Mouse (Mus musculus) lung, postnatal 14 days (tissue): ENCODE measurements at regions not wholly inside any gene's neighbourhood (a gene's known extent, or its start where the extent isn't known, plus 50 kb on each side); places are given as distances from the start of the nearest gene placed in this dataset.
A peak's percentile ranks its signal among the peaks of the same experiment; 100 is the strongest.
"Not testable (repeated sequence)": the region's sequence is repeated elsewhere in the genome, so short reads cannot be mapped to it uniquely, and the experiment has no call there.

ENCODE experiments used
- DNase-seq: peaks from one replicate; pipeline ENCODE4 v3.0.0; 2021

- no peak for DNase-seq
These were observed 229.5 kb upstream of the Arglu1 start for GRCm38 (mm10) chr8:8919582-8920503.

GRCm38 (mm10) chr8:8919040-8919439 lies 228.7 kb upstream of the Arglu1 start:
- no peak for DNase-seq

- no peak for DNase-seq
These were observed 217.3 kb upstream of the Arglu1 start for GRCm38 (mm10) chr8:8907478-8908165.

DNA sequence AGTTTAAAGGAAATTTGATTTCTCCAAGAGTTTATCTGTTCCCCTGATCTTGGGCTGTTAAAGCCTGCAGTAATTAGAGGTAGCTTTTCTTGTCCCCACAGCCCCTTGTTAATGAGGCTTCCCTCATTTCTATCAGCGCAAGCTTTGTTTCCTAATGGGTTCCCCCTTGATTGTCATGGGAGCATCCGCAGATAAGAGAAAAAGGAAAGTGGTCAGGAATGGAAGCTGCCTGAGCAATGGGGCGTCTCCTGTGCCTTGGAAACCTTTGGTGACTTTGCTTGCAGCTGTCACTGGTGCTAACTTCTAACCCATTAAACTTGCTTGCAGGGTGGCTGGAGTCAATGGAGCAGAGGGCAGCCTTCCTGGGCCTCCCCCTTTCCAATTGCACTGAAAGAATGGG lies 202.7 kb upstream of the Arglu1 start:
- no peak for DNase-seq

GRCm38 (mm10) chr8:8877286-8877685 lies 187.0 kb upstream of the Arglu1 start:
- DNase-seq: no peak

DNA sequence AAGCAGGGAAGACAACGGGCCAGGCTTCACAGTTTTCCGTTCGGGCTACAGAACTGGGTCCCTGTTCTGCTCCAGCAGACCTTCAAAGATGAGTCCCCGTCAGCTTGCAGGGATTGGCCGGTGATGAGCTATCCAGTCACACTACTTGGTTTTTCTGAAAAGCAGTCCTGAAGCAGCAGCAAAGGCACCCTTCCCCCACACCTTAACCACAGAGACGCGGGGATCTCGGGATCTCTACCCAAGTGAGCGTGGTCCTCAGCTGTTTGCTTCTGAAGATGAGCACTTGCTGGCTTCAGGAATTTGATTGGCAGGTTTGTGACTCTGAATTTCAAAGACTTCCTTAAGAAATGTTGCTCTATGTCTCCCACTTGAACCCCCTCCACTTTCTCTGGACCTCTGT lies 186.6 kb upstream of the Arglu1 start:
- no peak for DNase-seq

- DNase-seq: no peak
These were observed 186.1 kb upstream of the Arglu1 start for GRCm38 (mm10) chr8:8876469-8876868.

DNA sequence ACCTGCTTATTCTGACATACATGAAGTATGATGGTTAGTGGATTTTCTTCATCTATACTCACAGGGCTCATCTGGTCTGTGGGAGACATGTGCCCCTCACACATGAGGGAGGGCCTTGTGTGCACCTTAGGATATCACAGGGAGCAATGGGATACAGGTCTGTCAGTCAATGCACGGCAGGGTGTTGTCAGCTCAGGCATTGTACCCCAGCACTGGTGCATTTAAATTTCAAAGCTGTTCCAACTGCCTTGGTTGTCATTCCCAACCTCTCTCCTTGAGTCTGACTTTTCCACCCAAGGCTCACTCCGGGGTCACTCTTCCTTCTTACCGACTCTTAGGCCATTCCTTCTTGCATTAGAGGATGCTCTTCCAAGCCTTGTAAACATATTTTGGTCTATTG lies 181.6 kb upstream of the Arglu1 start:
- no peak for DNase-seq

DNA sequence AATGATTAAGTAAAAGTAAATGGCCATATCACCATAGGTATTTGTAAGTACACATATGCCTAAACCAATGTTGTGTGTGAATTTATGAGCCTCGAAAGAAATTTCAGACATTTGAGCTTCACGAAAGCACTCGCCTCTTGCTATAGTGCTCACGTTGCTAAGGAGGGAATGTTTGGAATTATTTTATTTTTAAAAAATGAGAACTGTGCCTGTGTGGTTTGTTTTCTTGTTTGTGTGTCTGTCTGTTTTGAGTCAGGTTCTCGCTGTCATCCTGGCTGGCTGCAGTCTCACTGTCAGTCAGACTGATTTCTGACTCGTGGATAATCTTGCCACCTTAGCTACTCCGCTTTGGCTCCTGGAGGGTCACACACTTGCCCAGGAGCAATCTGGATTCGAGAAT lies 180.7 kb upstream of the Arglu1 start:
- DNase-seq: no peak

DNA sequence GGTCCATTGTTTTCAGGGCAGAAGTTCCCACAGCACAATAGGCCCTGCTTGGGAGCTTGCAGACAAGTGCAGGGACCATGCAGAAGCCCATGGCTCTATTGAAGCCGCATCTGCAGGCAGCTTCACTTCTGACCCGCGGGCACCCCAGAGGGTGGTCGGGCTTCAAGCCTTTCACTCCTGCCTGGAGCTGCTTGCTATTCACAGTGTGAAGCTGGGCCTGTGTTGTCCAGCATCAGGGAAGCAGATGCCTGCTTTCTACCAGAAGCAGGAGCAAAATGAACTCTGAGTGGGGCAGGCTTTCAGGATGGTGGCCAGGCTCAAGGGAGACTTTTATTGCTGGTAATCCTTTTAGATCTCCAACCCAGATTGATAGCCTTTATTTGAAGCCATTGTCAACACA lies 180.2 kb upstream of the Arglu1 start:
- no peak for DNase-seq

GRCm38 (mm10) chr8:8869338-8869737 lies 179.0 kb upstream of the Arglu1 start:
- DNase-seq: no peak

GRCm38 (mm10) chr8:8867924-8868323 lies 177.6 kb upstream of the Arglu1 start:
- DNase-seq: no peak

DNA sequence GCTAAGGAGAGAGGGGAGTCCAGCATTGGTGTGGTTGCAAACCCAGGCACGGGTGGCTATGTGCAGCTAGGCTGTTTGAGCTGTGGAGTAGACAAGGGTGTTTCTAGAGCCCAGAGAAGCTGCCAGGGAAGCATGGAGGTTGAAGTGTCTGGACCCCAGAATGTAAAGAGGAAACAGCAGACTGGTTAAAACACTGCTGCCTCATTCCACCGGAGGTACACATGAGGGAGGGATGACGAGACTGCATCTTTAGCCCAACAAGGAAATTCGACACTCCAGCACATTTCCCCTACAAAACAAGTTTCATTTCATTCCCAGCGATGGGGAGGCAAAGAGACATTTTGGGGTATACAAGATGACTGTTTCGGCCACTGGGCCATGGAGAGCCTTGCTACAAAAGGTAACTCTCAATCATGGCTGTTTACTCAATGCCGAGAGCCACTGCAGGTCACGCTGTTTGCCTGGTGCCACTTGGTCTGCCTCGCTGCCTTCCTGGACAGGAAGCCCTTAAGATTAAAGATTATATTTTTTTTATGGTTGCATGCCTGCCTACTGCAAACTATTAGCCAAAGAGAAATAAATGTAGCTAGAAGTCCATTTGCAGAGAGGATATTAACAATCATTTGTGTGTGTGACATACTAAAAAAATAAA lies 176.9 kb upstream of the Arglu1 start:
- DNase-seq: peak; percentile 19

- DNase-seq: no peak
These were observed 172.4 kb upstream of the Arglu1 start for GRCm38 (mm10) chr8:8862767-8863166.

- no peak for DNase-seq
These were observed 171.1 kb upstream of the Arglu1 start for GRCm38 (mm10) chr8:8861331-8861940.

DNA sequence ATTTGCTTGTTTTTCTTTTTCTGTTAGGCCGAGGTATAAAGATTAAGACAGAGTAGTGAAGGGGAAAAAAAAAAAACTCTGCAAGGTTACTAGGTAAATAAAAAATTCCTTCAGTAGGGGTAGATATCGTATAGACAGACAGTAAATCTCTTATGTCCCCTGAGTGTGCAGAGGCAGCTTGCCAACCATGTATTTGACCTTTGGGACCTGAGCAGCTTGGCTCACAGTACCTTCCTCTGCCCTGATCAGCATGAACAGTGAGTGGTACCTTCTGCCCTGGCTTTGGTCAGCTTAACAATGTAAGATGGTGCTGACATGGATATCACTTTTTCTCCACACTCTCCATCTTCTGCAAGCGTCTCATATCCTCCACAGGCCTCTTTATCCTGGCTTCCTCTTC lies 168.3 kb upstream of the Arglu1 start:
- DNase-seq: no peak

DNA sequence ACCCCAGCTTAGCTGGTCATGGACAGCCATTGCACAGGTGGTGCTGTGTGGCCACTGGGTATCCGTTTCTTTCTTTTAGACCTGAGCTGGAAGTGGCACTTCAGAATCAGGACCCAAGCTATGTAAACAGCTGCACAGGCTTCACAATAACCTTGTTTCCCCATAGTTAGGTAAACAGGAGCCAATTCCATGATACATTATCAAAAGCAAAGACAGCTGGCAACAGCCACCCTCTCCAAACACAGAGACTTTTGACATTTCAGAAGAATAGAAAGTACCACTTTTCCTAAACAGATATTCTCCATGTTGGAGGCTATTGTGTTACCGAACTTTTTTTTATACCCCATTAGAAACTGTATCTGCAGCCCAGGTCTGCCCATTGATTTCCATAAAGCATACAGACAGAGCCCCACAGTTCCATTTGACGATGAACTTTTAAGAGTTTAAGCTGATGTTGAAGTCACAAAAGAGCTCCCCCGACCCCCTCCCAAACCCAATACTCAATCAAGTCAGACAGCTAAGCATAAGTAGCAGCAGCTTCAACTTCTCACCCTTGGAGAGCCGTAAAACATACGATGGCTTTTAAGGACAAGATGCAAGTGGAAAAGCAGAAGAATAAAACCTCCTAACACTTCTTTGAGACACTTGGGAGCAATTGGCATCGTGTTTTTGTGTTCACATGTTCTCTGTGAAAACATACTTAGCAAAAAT lies 162.5 kb upstream of the Arglu1 start:
- no peak for DNase-seq

- DNase-seq: no peak
These were observed 160.9 kb upstream of the Arglu1 start for GRCm38 (mm10) chr8:8851271-8851670.

- no peak for DNase-seq
These were observed 160.4 kb upstream of the Arglu1 start for GRCm38 (mm10) chr8:8850766-8851165.

- DNase-seq: no peak
These were observed 157.3 kb upstream of the Arglu1 start for GRCm38 (mm10) chr8:8847579-8847978.

DNA sequence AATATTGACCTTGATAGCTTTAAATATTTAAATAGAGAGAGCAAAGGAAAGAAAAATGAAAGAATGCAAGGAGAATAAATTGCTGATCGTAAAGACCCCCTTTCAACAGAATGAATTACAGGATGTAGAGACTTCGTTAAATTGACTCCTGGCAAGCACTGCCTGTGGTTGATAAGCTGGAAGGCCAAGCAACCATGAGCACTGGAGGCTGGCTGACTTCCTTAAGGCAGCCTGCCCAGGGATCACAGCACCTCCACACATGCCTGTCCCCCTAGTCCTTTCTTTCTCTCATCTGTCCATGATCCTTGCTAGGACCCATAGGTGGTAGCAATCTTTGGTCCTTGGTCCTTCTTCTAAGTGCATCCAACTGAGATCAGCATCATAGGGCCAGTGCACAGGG lies 152.0 kb upstream of the Arglu1 start:
- no peak for DNase-seq

- DNase-seq: not testable (repeated sequence)
These were observed 145.8 kb upstream of the Arglu1 start for GRCm38 (mm10) chr8:8836166-8836565.

GRCm38 (mm10) chr8:8831306-8831705 lies 141.0 kb upstream of the Arglu1 start:
- no peak for DNase-seq
